Mouse (Mus musculus) cerebellum, adult (tissue): ENCODE measurements around the gene Klrd1.
"Not testable (repeated sequence)": the region's sequence is repeated elsewhere in the genome, so short reads cannot be mapped to it uniquely, and the experiment has no call there.

Experiments used
- ATAC-seq: cut with Nextera tagmentation; 2 replicates; pipeline ENCODE4 v1.9.2; 2017; ENCODE audit warnings: mild to moderate bottlenecking, moderate library complexity, mixed read lengths; ENCODE audit not compliant: insufficient number of reproducible peaks, low FRiP score, low TSS enrichment

Gene Klrd1

GRCm38 (mm10) chr6:129591508-129591907, at the start of gene Klrd1:
TSS of gene Klrd1 (plus strand) at chr6:129591782.
- no peak for ATAC-seq

- no peak for ATAC-seq
Observed at GRCm38 (mm10) chr6:129541931-129542330, 49.7 kb upstream of the Klrd1 start.

DNA sequence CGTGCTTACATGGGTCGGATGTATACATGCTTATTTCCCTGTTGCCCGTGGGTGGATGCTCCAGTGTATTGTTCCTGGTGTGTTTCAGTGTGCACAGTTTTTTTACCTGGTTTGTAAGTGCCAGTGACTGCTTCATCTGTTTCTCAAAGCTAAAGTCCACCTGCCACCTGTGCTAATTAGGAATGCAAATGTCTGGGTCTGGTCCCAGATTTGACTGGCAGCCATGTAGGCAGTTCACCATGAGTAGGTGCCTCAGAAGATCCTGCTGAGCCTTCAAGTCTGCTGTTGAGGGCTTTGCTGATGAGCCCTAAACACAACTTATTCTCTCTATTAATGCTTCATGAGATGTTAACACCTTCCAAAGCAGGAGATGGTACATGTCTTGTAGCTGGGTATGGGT, 49.0 kb upstream of the Klrd1 start:
- peak; percentile 38; the same call in 1 of the 2 replicates for ATAC-seq

DNA sequence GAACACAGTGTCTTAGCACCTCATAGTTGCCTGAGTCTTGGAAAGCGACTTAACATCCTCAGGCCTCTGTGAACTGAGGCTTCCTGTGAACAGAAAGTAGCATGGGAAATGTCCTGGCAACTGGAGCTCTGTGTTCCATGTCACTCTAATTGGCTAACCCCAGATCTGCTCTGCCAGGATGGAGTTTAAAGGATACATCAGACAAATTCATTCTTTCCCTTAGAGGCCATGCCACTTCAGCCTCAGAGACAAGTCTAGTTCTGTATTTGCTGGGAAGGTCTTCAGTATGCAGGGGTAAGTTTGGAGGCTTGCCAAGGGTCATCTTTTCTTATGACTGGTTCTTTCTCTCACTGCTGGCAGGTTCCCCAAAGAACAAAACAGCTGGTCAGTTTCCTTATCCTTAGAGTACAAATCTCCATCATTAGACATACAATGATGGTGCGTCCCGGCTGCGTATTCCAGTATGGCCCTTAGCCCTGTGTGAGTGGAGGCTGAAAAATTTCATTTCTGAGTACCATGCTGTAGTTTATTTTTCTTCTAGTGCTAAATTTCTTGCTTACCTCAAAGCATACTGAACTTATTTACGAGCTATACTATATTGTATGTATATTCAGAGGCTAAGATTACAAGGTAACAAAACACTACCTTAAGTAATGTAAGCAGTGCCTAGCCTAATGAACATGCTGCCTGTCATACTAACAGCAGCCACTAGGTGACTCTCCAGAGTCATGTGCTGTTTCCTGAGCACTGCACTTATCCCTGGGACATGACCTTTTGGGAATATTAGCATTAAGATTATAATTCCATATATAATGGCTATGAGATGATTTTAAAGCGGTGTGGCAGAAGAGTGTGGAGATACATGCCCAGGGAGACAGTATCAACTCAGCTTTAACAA, 47.6 kb upstream of the Klrd1 start:
- ATAC-seq = peak; percentile 81

DNA sequence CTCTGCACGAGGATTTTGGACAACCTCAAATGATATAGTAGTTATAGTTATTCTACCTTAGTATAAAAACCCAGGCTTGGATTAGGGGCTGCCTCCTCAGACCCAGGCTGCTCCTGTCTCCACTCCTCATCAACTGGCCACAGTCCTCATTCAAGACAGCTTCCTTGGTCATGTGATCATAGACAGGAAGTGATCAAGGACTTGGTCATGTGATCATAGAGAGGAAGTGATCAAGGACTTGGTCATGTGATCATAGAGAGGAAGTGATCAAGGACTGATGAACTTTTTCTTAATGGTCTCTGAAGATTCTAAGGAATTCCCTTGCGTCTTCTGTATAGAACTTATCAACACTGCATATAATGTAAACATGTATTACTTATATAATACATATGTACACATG, 44.3 kb upstream of the Klrd1 start:
- no peak for ATAC-seq

DNA sequence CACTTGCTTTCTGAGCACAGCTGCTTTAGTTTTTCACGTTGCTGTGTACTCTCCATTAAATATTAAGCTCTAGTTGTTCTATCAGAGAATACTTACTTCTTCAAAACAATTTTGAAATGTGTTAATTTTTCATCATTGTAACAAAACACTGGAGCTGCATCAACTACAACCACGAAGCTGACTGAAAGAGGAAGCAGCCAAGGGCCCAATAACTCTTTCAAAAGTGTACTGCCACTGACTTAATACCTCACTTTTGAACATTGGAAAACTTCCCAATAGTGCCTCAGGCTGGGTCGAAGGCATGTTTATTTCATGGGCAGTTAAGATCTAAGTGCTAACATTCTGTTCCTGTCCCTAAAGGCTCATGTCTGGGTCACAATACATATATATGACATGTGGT, 43.6 kb upstream of the Klrd1 start:
- no peak for ATAC-seq

GRCm38 (mm10) chr6:129557298-129558023, 34.1 kb upstream of the Klrd1 start:
- ATAC-seq = no peak

DNA sequence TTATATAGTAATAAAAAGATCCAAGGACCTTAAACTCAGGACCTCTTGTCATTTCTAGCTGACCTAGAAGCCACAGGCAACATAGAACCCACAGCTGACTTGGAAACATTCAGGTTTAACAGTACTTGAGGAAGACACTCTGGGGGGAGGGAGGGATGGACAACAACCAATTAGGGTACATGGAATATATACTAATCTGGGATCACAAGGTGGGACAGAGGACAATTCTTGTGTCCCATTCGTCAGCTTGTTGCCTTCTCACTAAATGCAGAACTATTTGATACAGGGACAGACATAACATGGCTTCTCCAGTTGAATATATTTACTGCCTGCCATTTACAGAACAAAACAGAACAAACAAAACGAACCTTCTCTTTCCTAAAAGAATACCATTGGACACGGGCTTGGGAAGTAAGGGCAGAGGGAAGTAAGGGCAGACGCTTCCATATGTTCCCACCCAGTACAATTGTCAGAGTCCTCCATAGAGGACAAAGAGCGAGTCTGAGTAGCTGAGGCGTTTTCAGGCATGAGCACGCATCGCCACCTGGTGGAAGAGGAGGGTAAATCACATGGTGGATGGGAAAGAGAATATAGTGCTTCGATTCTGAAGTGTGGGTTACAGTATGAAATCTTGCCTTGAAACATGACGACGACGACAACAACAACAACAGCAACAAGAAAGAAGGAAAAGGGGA, 32.5 kb upstream of the Klrd1 start:
- peak; percentile 91 for ATAC-seq

- ATAC-seq = 0 out of 2 replicates have a peak, but pooled peaks have one; percentile 26
Observed at GRCm38 (mm10) chr6:129559641-129560027, 31.9 kb upstream of the Klrd1 start.

- ATAC-seq = no peak
Observed at GRCm38 (mm10) chr6:129565257-129565656, 26.3 kb upstream of the Klrd1 start.

GRCm38 (mm10) chr6:129575315-129575714, 16.3 kb upstream of the Klrd1 start:
- no peak for ATAC-seq

DNA sequence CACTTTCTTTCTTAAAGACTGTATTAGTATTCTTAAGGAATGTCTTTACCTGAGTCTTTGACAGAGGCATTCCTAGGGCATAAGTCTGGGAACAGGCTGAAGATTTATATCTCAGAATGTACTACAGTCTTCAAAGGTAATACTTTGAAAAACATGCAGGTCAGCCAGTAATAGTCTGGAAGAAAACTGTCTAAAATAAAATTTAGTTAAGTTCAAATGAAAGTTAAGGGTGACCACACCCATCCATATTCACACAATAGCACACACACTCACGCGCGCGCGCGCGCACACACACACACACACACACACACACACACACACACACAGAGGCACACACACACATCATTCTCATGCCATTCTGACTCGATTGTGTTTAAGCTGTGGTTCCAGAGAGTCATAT, 14.0 kb upstream of the Klrd1 start, which contains the start of gene Klre1:
TSS of gene Klre1 (plus strand) at position 301 of the 400 bp plus-strand sequence.
- ATAC-seq = no peak

DNA sequence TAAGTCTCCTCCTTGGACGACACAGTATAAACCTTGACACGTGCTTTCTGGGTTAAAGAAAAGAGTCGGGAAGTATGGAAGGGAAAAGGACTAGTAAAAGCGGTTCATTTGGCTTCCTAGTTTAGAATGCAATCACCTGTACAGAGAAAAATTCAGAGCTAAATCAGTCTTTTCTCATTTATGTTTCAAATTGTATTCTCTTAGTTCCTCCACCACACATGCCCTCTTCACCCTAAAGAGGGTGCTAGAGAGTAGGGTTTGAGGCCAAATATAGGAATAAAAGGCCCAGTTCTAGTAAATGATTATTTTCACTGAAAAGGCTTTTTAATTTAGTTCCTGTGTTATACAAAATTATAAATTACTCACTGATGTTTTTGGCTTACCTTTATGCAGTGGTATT, 10.3 kb upstream of the Klrd1 start:
- ATAC-seq = no peak

DNA sequence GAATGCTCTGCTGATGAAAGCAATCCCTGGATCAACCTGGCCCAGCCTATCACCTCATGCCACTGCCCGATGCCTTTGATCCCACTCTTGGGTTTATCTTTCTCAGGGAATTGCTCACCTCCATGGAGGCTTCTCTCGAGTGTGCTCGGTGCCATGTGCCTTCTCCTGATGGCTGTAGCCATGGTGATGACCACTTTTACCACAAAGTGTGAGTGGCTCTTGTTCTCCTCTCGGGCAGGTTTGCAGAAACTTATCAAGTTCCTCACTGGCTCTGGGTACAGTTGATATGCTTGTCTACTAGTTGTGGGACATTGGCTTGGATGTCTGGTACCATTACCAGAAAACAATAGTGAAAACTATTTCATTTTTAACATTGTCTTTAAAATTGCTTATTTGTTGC, 9.7 kb upstream of the Klrd1 start:
- no peak for ATAC-seq

- ATAC-seq = no peak
Observed at GRCm38 (mm10) chr6:129583014-129583413, 8.6 kb upstream of the Klrd1 start.

DNA sequence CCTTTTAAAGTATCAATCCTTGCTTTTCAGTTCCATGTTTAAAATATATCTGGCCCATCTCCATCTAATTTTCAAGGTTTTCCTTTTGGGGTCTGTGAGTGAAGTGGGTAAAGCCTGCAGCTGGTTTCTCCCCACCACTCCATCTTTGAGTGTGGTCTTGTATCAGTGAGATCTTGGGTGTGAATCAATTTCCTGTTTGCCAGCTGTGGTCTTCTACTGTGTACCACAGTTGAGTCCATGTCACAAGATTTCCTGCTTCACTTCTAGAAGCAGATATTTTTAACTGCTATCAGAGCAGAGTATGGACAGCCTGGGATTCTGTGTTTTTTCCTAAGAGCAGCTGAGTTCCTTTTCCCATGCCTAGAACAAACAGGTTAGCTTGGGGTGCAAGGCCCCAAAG, 16.8 kb downstream of the Klrd1 start:
- no peak for ATAC-seq

GRCm38 (mm10) chr6:129623735-129624134, 32.2 kb downstream of the Klrd1 start, which contains the start of gene Klrk1:
TSS of gene Klrk1 (minus strand) at chr6:129623864.
- ATAC-seq = no peak

- ATAC-seq = not testable (repeated sequence)
Observed at GRCm38 (mm10) chr6:129631046-129631445, 39.5 kb downstream of the Klrd1 start.

DNA sequence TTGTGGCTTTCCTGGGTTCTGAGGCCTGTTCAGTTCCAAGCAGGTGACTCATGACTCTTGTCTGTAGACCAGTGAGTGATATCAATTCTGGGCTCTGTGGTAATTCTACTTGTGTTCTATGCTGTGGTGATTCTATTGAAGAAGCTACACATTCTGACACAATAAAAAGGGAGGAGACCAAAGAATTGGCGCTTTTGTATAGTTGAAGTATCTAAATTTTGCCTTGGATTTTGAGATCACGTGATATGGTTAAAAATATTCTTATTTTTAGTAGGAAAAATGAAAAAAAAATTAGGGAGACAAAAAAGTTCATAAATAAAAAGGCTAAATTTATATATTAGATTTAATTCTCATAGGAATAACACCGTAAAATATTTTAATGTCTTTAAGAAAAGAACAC, 51.7 kb downstream of the Klrd1 start, which contains the start of gene Klrc3:
TSS of gene Klrc3 (minus strand) at position 101 of the 400 bp plus-strand sequence.
- not testable (repeated sequence) for ATAC-seq

DNA sequence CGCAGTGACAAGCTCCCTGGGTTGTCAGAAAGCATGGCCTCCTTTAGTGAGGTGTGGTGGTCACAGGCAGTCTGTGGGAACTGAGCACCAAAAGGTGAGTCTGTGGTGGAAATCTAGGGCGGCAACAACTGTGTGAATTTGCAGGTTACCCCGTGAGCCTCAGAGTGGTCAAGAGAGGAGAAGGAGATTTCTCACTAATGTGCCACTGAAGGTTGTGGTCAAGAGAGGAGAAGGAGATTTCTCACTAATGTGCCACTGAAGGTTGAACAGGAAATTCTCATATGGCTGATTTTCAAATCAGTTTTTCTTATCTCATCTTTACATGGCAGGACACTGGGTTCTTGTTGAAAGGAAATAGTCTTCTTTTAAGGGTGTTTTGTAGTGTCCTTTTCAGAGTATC, 52.5 kb downstream of the Klrd1 start:
- ATAC-seq = not testable (repeated sequence)
